Mouse (Mus musculus) megakaryocyte, embryonic 14.5 days (primary cell): Measurements from ENCODE around the gene Lor. TPM values are rescaled to one million over a fixed set of nuclear protein-coding genes. Genes with fewer than 3 reads are reported as not detected.

ENCODE experiments used
- H3K27me3 ChIP-seq: replicated peaks from 2 replicates; pipeline ENCODE3; 2012; ENCODE audit warnings: inconsistent platforms
- H3K36me3 ChIP-seq: replicated peaks from 2 replicates; pipeline ENCODE3; 2012; ENCODE audit warnings: low read length, inconsistent platforms, mixed read lengths
- H3K4me1 ChIP-seq: 2 replicates; pipeline ENCODE4 v1.6.1; 2012; ENCODE audit warnings: inconsistent platforms
- H3K4me3 ChIP-seq: replicated peaks from 2 replicates; pipeline ENCODE3; 2012; ENCODE audit warnings: moderate library complexity, mild to moderate bottlenecking, inconsistent platforms
- H3K9me3 ChIP-seq: 2 replicates; pipeline ENCODE4 v1.6.1; 2012; ENCODE audit warnings: inconsistent platforms
- FLI1 ChIP-seq: IDR thresholded peaks from 2 replicates; pipeline ENCODE4 v1.6.1; 2012; ENCODE audit warnings: low read length, inconsistent platforms, mixed read lengths
- GATA1 ChIP-seq: IDR thresholded peaks from 3 replicates; pipeline ENCODE4 v1.6.1; 2012; ENCODE audit warnings: mixed read lengths, low read length, inconsistent platforms, borderline replicate concordance
- polyA plus RNA-seq: library from polyadenylated mRNA; stranded (reverse); fragments of >175 nt; gene quantifications from 2 replicates; pipeline ENCODE4 v1.2.3, GENCODE M21; 2012; ENCODE audit warnings: low replicate concordance; ENCODE audit not compliant: insufficient read depth

Gene Lor
- polyA plus RNA-seq, 1 experiment: not detected

- no peaks in the 10 kb centered on the region for H3K9me3 ChIP-seq
- no peaks in the 10 kb centered on the region for H3K27me3 ChIP-seq
- H3K36me3 ChIP-seq: no peaks in the 10 kb centered on the region
- TF ChIP-seq GATA1: no peak
- no peak for TF ChIP-seq FLI1
- H3K4me1 ChIP-seq: no peaks in the 10 kb centered on the region
- H3K4me3 ChIP-seq: no peak overlapping the region
These were observed 32.4 kb downstream of the Lor start for GRCm38 (mm10) chr3:92050382-92051054.

- Histone ChIP-seq H3K4me1 (no peaks in the 10 kb centered on the region), H3K9me3 (no peaks in the 10 kb centered on the region), H3K4me3 (no peak overlapping the region), H3K36me3 (no peaks in the 10 kb centered on the region), H3K27me3 (no peaks in the 10 kb centered on the region)
- no peak for TF ChIP-seq FLI1
- no peak for TF ChIP-seq GATA1
These were observed 49.0 kb downstream of the Lor start for GRCm38 (mm10) chr3:92033892-92034291.

- no peaks in the 10 kb centered on the region for H3K4me1 ChIP-seq
- no peaks in the 10 kb centered on the region for H3K9me3 ChIP-seq
- H3K27me3 ChIP-seq: no peaks in the 10 kb centered on the region
- no peaks in the 10 kb centered on the region for H3K36me3 ChIP-seq
- H3K4me3 ChIP-seq: no peak overlapping the region
- no peak for TF ChIP-seq GATA1
- no peak for TF ChIP-seq FLI1
These were observed 49.7 kb downstream of the Lor start for GRCm38 (mm10) chr3:92033203-92033602.

Other genes starting within 250 kb of the Lor start
- gene Pglyrp3, start 68.6 kb downstream of the Lor start, polyA plus RNA-seq: not detected in 2 replicates
- gene Prr9, start 40.8 kb upstream of the Lor start, polyA plus RNA-seq: not detected in 2 replicates
- gene Lelp1, start 59.6 kb upstream of the Lor start, polyA plus RNA-seq: not detected in 2 replicates
- not detected in 2 replicates for gene Sprr2a1, start 132.7 kb upstream of the Lor start, polyA plus RNA-seq
- not detected in 2 replicates for gene Sprr2a2, start 132.8 kb upstream of the Lor start, polyA plus RNA-seq
- not detected in 2 replicates for gene Sprr2a3, start 202.3 kb upstream of the Lor start, polyA plus RNA-seq
- gene Sprr2b, start 233.5 kb upstream of the Lor start, polyA plus RNA-seq: not detected in 2 replicates